Mouse (Mus musculus) CD4-positive naive resting alpha-beta T cell, adult 57 days (primary cell): ENCODE data around the gene Gatm. TPM values are rescaled to one million over a fixed set of nuclear protein-coding genes. Genes with fewer than 3 reads are reported as not detected.

ENCODE experiments used
- total RNA-seq: library from RNA; stranded (reverse); gene quantifications from one replicate; pipeline ENCODE4 v1.2.4, GENCODE M21; 2023

Gatm gene
- 0.62 TPM for total RNA-seq

GRCm38 (mm10) chr2:122610746-122611653 lies at the start of gene Gatm:
Gene Gatm, minus strand, starts transcription at chr2:122611303.

GRCm38 (mm10) chr2:122636686-122637085 lies 25.6 kb upstream of the Gatm start, which contains the start of gene AA467197:
Gene AA467197, plus strand, starts transcription at chr2:122636986.

Other genes with a start within 250 kb of the Gatm start
- gene Shf, start 242.1 kb downstream of the Gatm start, total RNA-seq: 13.2 TPM
- gene Slc28a2, start 184.8 kb downstream of the Gatm start, total RNA-seq: 124 TPM
- gene Gm14085, start 126.4 kb downstream of the Gatm start, total RNA-seq: 30.9 TPM
- 2.3 TPM for gene AA467197, start 25.7 kb upstream of the Gatm start, total RNA-seq
- 5.6 TPM for gene Slc30a4, start 91.4 kb upstream of the Gatm start, total RNA-seq
- gene Bloc1s6, start 127.2 kb upstream of the Gatm start, total RNA-seq: 27.3 TPM
- gene Sqor, start 153.9 kb upstream of the Gatm start, total RNA-seq: 5.7 TPM